In genomic region chr11:34236091-34236759, GRCm38 (mm10) we compare ENCODE assay signal across 8 mouse cellular contexts. TPM values are rescaled to one million over a fixed set of nuclear protein-coding genes. Genes with fewer than 3 reads are reported as not detected.
A peak's percentile ranks its signal among the peaks of the same experiment; 100 is the strongest.
DNase-seq lines count a peak whose midpoint lies in the region; ATAC-seq and TF ChIP-seq lines count a peak whose summit lies in the region.

No protein-coding gene starts in this region.

- H3K4me2 ChIP-seq in forebrain, embryonic 13.5 days: no peak overlapping the region
- H3K4me2 ChIP-seq in liver, embryonic 11.5 days: no peak overlapping the region

- no peaks in the 10 kb centered on the region for H3K36me3 ChIP-seq in heart, adult 2 months (ENCODE audit: control insufficient read depth, insufficient read depth, low read length)
- H3K36me3 ChIP-seq in forebrain, embryonic 13.5 days (ENCODE audit: poor library complexity, severe bottlenecking): no peaks in the 10 kb centered on the region
- no peaks in the 10 kb centered on the region for H3K36me3 ChIP-seq in liver, embryonic 11.5 days (ENCODE audit: control insufficient read depth, insufficient read depth, low read length)
- H3K36me3 ChIP-seq in small intestine, adult 2 months (ENCODE audit: control insufficient read depth, insufficient read depth, low read length): no peaks in the 10 kb centered on the region

- no peak overlapping the region for H3K9ac ChIP-seq in heart, adult 2 months (ENCODE audit: low read depth, low read length)
- H3K9ac ChIP-seq in forebrain, embryonic 13.5 days: no peak overlapping the region
- H3K9ac ChIP-seq in liver, embryonic 11.5 days (ENCODE audit: low read depth, low read length): no peak overlapping the region

- no peak overlapping the region for H3K27ac ChIP-seq in heart, adult 2 months
- H3K27ac ChIP-seq in forebrain, embryonic 13.5 days: no peak overlapping the region
- H3K27ac ChIP-seq in liver, embryonic 11.5 days (ENCODE audit: low read depth, low read length): no peak overlapping the region
- H3K27ac ChIP-seq in small intestine, adult 2 months (ENCODE audit: insufficient read depth, low read depth, low read length): no peak overlapping the region

- DNase-seq in heart, adult 2 months: no peak
- no peak for DNase-seq in heart, postnatal 14 days
- peak; percentile 53 to 58 for DNase-seq in B cell, adult 2 months
- DNase-seq in adrenal gland, adult 8-10 months: peak; percentile 16
- DNase-seq in liver, embryonic 11.5 days (ENCODE audit: low spot score): no peak
- DNase-seq in urinary bladder, adult 18-20 months (ENCODE audit: low spot score in 2 of 2): no peak

- H3K4me3 ChIP-seq in heart, adult 2 months: no peak overlapping the region
- H3K4me3 ChIP-seq in forebrain, embryonic 13.5 days: no peak overlapping the region
- no peak overlapping the region for H3K4me3 ChIP-seq in liver, embryonic 11.5 days (ENCODE audit: low read depth, low read length)
- no peak overlapping the region for H3K4me3 ChIP-seq in small intestine, adult 2 months (ENCODE audit: low read depth, low read length)

- intact Hi-C loops in heart, adult 2 months (cut with DNase I): loop anchor here (10.0 kb wide), 1 partner anchor 569 kb away; no protein-coding TSS in a partner anchor
- intact Hi-C loops in heart, postnatal 14 days (cut with DNase I): no loop called here

- H3K4me1 ChIP-seq in heart, adult 2 months (ENCODE audit: control insufficient read depth, insufficient read depth, low read length): no peaks in the 10 kb centered on the region
- H3K4me1 ChIP-seq in forebrain, embryonic 13.5 days: no peaks in the 10 kb centered on the region
- H3K4me1 ChIP-seq in liver, embryonic 11.5 days (replicated peaks; ENCODE audit: control insufficient read depth, insufficient read depth, low read length): no peaks in the 10 kb centered on the region
- H3K4me1 ChIP-seq in small intestine, adult 2 months (ENCODE audit: control insufficient read depth, insufficient read depth, insufficient read length, low read length): no peaks in the 10 kb centered on the region

- ATAC-seq in forebrain, embryonic 13.5 days: peak; percentile 41; the same call in 1 of the 2 replicates
- 0 out of 2 replicates have a peak, but pooled peaks have one; percentile 43 for ATAC-seq in liver, embryonic 11.5 days (replicated peaks; ENCODE audit: low FRiP score)

- H3K9me3 ChIP-seq in forebrain, embryonic 13.5 days (replicated peaks): no peaks in the 10 kb centered on the region
- H3K9me3 ChIP-seq in liver, embryonic 11.5 days (ENCODE audit: control insufficient read depth, low read length): no peaks in the 10 kb centered on the region

- no peaks in the 10 kb centered on the region for H3K27me3 ChIP-seq in heart, adult 2 months (ENCODE audit: control insufficient read depth, insufficient read depth, low read length)
- H3K27me3 ChIP-seq in forebrain, embryonic 13.5 days: no peaks in the 10 kb centered on the region
- H3K27me3 ChIP-seq in liver, embryonic 11.5 days (replicated peaks; ENCODE audit: control insufficient read depth, insufficient read depth, low read length): no peaks in the 10 kb centered on the region
- no peaks in the 10 kb centered on the region for H3K27me3 ChIP-seq in small intestine, adult 2 months (ENCODE audit: control insufficient read depth, insufficient read depth, low read length)

- WGBS in heart, adult 2 months: 37% methylated on average over 5 of the region's 5 CpGs
- WGBS in forebrain, embryonic 13.5 days: 39% methylated on average over 5 of the region's 5 CpGs
- 48% methylated on average over 5 of the region's 5 CpGs for whole genome bisulfite sequencing in liver, embryonic 11.5 days
- WGBS in small intestine, adult 2 months: 55% methylated on average over 5 of the region's 5 CpGs

- TF ChIP-seq EP300 in heart, adult 2 months (IDR thresholded peaks at IDR 0.05; ENCODE audit: insufficient read depth, low read depth, low read length): no peak

- peak; percentile 53 for TF ChIP-seq CTCF in heart, adult 2 months (IDR thresholded peaks at IDR 0.05)
- TF ChIP-seq CTCF in small intestine, adult 2 months (IDR thresholded peaks at IDR 0.05; ENCODE audit: extremely low read depth, insufficient read length, insufficient replicate concordance, low read depth, low read length): peak; percentile 35; the same call in 1 of the 2 replicates

- H3K79me2 ChIP-seq in heart, adult 2 months (replicated peaks; ENCODE audit: control insufficient read depth, insufficient read depth, low read length): no peaks in the 10 kb centered on the region

- no peak for TF ChIP-seq POLR2A in heart, adult 2 months (IDR thresholded peaks at IDR 0.05; ENCODE audit: insufficient read depth, low read depth, low read length)
- no peak for TF ChIP-seq POLR2A in small intestine, adult 2 months (IDR thresholded peaks at IDR 0.05; ENCODE audit: low read depth, low read length)

RNA-seq across cellular contexts. Expression of gene Foxi1, which starts 28.3 kb away (rescaled TPM):
- not detected for total RNA-seq in heart, adult 2 months (2021)
- not detected in 2 replicates for polyA plus RNA-seq in heart, adult 2 months (2012; rRNA removed)
- total RNA-seq in heart, postnatal 14 days (2021): not detected
- total RNA-seq in adrenal gland, adult 8-10 months (2022): not detected
- polyA plus RNA-seq in forebrain, embryonic 13.5 days (2015; fragmentation: Nextera tagmentation; extraction: Ambion mirVana): not detected in 2 replicates
- not detected in 2 replicates for polyA plus RNA-seq in liver, embryonic 11.5 days (2014; fragmentation: Nextera tagmentation; extraction: Ambion mirVana)
- polyA plus RNA-seq in small intestine, adult 2 months (2012; rRNA removed): not detected in 2 replicates

Comparison
In these comparisons a context has a peak if more than half of its experiments do, and no peak if none do; other contexts are left out.
1. DNase-seq: peak in B cell, adult 2 months (2 of 2) and adrenal gland, adult 8-10 months (single experiment); none in heart, adult 2 months (0 of 2), heart, postnatal 14 days (0 of 2), liver, embryonic 11.5 days (single experiment) and urinary bladder, adult 18-20 months (0 of 2).